Mouse (Mus musculus) ovary, postnatal 10 days (tissue): ENCODE data around the gene Gm10722.
"Not testable (repeated sequence)": the region's sequence is repeated elsewhere in the genome, so short reads cannot be mapped to it uniquely, and the experiment has no call there.

ENCODE experiments used
- DNase-seq: peaks from one replicate; pipeline ENCODE4 v3.0.0; 2022; ENCODE audit warnings: low spot score

The Gm10722 gene

GRCm38 (mm10) chr9:3025653-3026052 is 24.9 kb downstream of the Gm10722 start:
- DNase-seq: peak; percentile 93

- DNase-seq: not testable (repeated sequence)
Measured at GRCm38 (mm10) chr9:3026136-3026535, 25.4 kb downstream of the Gm10722 start.

- DNase-seq: not testable (repeated sequence)
Measured at GRCm38 (mm10) chr9:3026741-3027140, 26.0 kb downstream of the Gm10722 start.

GRCm38 (mm10) chr9:3027200-3027599 is 26.5 kb downstream of the Gm10722 start:
- DNase-seq: not testable (repeated sequence)

- not testable (repeated sequence) for DNase-seq
Measured at GRCm38 (mm10) chr9:3029276-3030000, 28.7 kb downstream of the Gm10722 start.

GRCm38 (mm10) chr9:3030677-3031318 is 30.1 kb downstream of the Gm10722 start:
- not testable (repeated sequence) for DNase-seq

- DNase-seq: not testable (repeated sequence)
Measured at GRCm38 (mm10) chr9:3034299-3034698, 33.6 kb downstream of the Gm10722 start, which contains the start of gene Gm17535. TSS of gene Gm17535 (plus strand) at chr9:3034599.

GRCm38 (mm10) chr9:3036577-3036976 is 35.9 kb downstream of the Gm10722 start, which contains the start of gene Gm10715:
TSS of gene Gm10715 (plus strand) at chr9:3036877.
- not testable (repeated sequence) for DNase-seq

GRCm38 (mm10) chr9:3038161-3038560 is 37.4 kb downstream of the Gm10722 start:
- DNase-seq: not testable (repeated sequence)
